Mouse (Mus musculus): ENCODE data around the gene Rfc1. TPM values are rescaled to one million over a fixed set of nuclear protein-coding genes. Genes with fewer than 3 reads are reported as not detected.
"Not testable (repeated sequence)": the region's sequence is repeated elsewhere in the genome, so short reads cannot be mapped to it uniquely, and the experiment has no call there.

Gene Rfc1
- polyA plus RNA-seq, 1 experiment from 2014 or later: 72.1 TPM

DNA sequence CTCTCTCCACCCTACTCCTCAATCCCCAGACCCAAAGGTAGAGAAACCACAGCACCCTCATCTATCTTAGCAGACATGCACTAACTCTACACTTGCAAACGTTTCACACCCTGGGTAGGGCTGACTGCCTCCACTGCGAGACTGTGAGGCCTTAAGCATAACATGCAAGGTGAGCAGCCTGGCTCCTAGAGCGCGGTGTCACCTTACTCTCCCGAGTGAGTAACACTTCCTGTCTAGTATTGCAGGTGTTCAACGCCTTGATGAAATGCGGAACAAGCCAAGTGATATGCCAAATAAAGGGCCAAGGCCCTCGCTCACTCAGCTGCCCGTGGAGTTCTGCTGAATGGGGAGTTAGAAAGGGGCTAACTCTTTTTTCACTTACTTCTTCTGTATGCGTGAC lies 13.3 kb downstream of the Rfc1 start:
- Histone ChIP-seq H3K4me3 (ENCODE audit: low read depth, low read length) (no peak overlapping the region), H3K9ac (ENCODE audit: low read depth, low read length) (no peak overlapping the region), H3K36me3 (ENCODE audit: control insufficient read depth, insufficient read depth, low read length) (no peaks in the 10 kb centered on the region), H3K9me3 (replicated peaks; ENCODE audit: control insufficient read depth, low read length) (no peaks in the 10 kb centered on the region), H3K4me2 (no peak overlapping the region), H3K4me1 (ENCODE audit: control insufficient read depth, insufficient read depth, low read length) (peaks cover 5% of the 10 kb centered on the region; the same call in 1 of the 2 replicates), H3K27ac (ENCODE audit: low read depth, low read length) (no peak overlapping the region), H3K27me3 (ENCODE audit: control insufficient read depth, insufficient read depth, low read length) (no peaks in the 10 kb centered on the region)
- 82% methylated on average over 10 of the region's 10 CpGs for WGBS (ENCODE audit: insufficient replicate concordance)
- ATAC-seq (replicated peaks; ENCODE audit: insufficient number of reproducible peaks, low FRiP score, low TSS enrichment): no peak

DNA sequence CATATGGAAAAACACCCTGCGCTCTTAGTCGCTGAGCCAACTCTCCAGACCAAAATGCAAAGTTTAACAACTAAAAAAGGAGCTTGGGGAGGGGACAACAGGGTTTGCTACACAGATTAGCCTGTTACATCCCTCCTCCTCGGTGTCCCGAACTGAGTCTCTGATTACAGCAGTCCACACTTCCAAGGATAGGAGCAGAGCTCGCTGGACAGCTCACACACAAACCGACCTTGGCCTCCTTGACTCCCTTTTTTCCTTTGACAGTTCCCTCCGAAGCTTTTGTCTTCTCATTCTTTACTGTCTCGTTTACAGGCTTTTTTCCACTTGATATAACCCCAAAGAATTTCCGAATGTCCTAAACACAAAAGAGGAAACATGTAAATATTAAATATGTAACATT lies 16.3 kb downstream of the Rfc1 start:
- no peaks in the 10 kb centered on the region for H3K27me3 ChIP-seq (ENCODE audit: control insufficient read depth, insufficient read depth, low read length)
- WGBS (ENCODE audit: insufficient replicate concordance): 84% methylated on average over 9 of the region's 9 CpGs
- peaks cover 3% of the 10 kb centered on the region; the same call in 1 of the 2 replicates for H3K36me3 ChIP-seq (ENCODE audit: control insufficient read depth, insufficient read depth, low read length)
- H3K9ac ChIP-seq (ENCODE audit: low read depth, low read length): no peak overlapping the region
- no peaks in the 10 kb centered on the region for H3K4me1 ChIP-seq (ENCODE audit: control insufficient read depth, insufficient read depth, low read length)
- H3K4me3 ChIP-seq (ENCODE audit: low read depth, low read length): no peak overlapping the region
- H3K4me2 ChIP-seq: no peak overlapping the region
- ATAC-seq (replicated peaks; ENCODE audit: insufficient number of reproducible peaks, low FRiP score, low TSS enrichment): no peak
- no peaks in the 10 kb centered on the region for H3K9me3 ChIP-seq (replicated peaks; ENCODE audit: control insufficient read depth, low read length)
- H3K27ac ChIP-seq (ENCODE audit: low read depth, low read length): no peak overlapping the region

GRCm38 (mm10) chr5:65308866-65309265 lies 26.6 kb downstream of the Rfc1 start:
- H3K27me3 ChIP-seq (ENCODE audit: control insufficient read depth, insufficient read depth, low read length): no peaks in the 10 kb centered on the region
- 92% methylated on average over 3 of the region's 3 CpGs for WGBS (ENCODE audit: insufficient replicate concordance)
- ATAC-seq (replicated peaks; ENCODE audit: insufficient number of reproducible peaks, low FRiP score, low TSS enrichment): no peak
- peaks cover 9% of the 10 kb centered on the region for H3K36me3 ChIP-seq (ENCODE audit: control insufficient read depth, insufficient read depth, low read length)
- no peaks in the 10 kb centered on the region for H3K9me3 ChIP-seq (replicated peaks; ENCODE audit: control insufficient read depth, low read length)
- no peak overlapping the region for H3K9ac ChIP-seq (ENCODE audit: low read depth, low read length)
- H3K27ac ChIP-seq (ENCODE audit: low read depth, low read length): no peak overlapping the region
- no peaks in the 10 kb centered on the region for H3K4me1 ChIP-seq (ENCODE audit: control insufficient read depth, insufficient read depth, low read length)
- no peak overlapping the region for H3K4me3 ChIP-seq (ENCODE audit: low read depth, low read length)
- H3K4me2 ChIP-seq: no peak overlapping the region

GRCm38 (mm10) chr5:65308208-65308607 lies 27.3 kb downstream of the Rfc1 start:
- Histone ChIP-seq H3K27me3 (ENCODE audit: control insufficient read depth, insufficient read depth, low read length) (no peaks in the 10 kb centered on the region), H3K4me1 (ENCODE audit: control insufficient read depth, insufficient read depth, low read length) (no peaks in the 10 kb centered on the region), H3K9ac (ENCODE audit: low read depth, low read length) (no peak overlapping the region), H3K36me3 (ENCODE audit: control insufficient read depth, insufficient read depth, low read length) (peaks cover 9% of the 10 kb centered on the region), H3K4me3 (ENCODE audit: low read depth, low read length) (no peak overlapping the region), H3K9me3 (replicated peaks; ENCODE audit: control insufficient read depth, low read length) (no peaks in the 10 kb centered on the region), H3K4me2 (no peak overlapping the region), H3K27ac (ENCODE audit: low read depth, low read length) (no peak overlapping the region)
- WGBS (ENCODE audit: insufficient replicate concordance): 93% methylated on average over 7 of the region's 7 CpGs
- ATAC-seq (replicated peaks; ENCODE audit: insufficient number of reproducible peaks, low FRiP score, low TSS enrichment): no peak

DNA sequence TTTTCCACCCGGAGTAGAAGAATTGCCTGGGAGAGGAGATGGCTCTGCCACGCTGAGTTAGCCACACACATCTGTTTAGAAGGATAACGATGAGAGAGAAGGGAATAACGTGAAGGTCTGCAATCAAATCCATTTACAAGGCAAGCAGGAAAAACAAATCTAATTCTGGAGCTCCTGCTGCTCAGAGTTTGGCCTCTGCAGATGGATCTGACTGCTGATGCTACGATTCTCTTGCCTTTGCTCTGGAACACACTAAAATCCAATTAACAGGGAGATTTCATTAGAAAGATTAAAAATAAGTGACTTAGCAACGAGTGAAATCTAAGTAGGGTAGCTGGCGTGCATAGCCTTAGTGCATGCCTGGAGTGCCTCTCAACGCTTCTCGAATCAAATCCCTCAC lies 30.0 kb downstream of the Rfc1 start:
- Histone ChIP-seq H3K4me2 (no peak overlapping the region), H3K36me3 (ENCODE audit: control insufficient read depth, insufficient read depth, low read length) (peaks cover 7% of the 10 kb centered on the region)

GRCm38 (mm10) chr5:65300121-65300520 lies 35.3 kb downstream of the Rfc1 start:
- Histone ChIP-seq H3K4me2 (no peak overlapping the region), H3K36me3 (ENCODE audit: control insufficient read depth, insufficient read depth, low read length) (peaks cover 13% of the 10 kb centered on the region), H3K9ac (ENCODE audit: low read depth, low read length) (no peak overlapping the region), H3K27me3 (ENCODE audit: control insufficient read depth, insufficient read depth, low read length) (no peaks in the 10 kb centered on the region), H3K4me3 (ENCODE audit: low read depth, low read length) (no peak overlapping the region), H3K4me1 (ENCODE audit: control insufficient read depth, insufficient read depth, low read length) (no peaks in the 10 kb centered on the region), H3K27ac (ENCODE audit: low read depth, low read length) (no peak overlapping the region), H3K9me3 (replicated peaks; ENCODE audit: control insufficient read depth, low read length) (no peaks in the 10 kb centered on the region)
- WGBS (ENCODE audit: insufficient replicate concordance): 91% methylated on average over 9 of the region's 9 CpGs
- ATAC-seq (replicated peaks; ENCODE audit: insufficient number of reproducible peaks, low FRiP score, low TSS enrichment): no peak

More for the DNA sequence above, 30.0 kb downstream of the Rfc1 start:
- 78% methylated on average over 9 of the region's 9 CpGs for WGBS (ENCODE audit: insufficient replicate concordance)
- ATAC-seq (replicated peaks; ENCODE audit: insufficient number of reproducible peaks, low FRiP score, low TSS enrichment): no peak
- Histone ChIP-seq H3K4me3 (ENCODE audit: low read depth, low read length) (no peak overlapping the region), H3K27ac (ENCODE audit: low read depth, low read length) (no peak overlapping the region), H3K9ac (ENCODE audit: low read depth, low read length) (no peak overlapping the region), H3K9me3 (replicated peaks; ENCODE audit: control insufficient read depth, low read length) (no peaks in the 10 kb centered on the region), H3K4me1 (ENCODE audit: control insufficient read depth, insufficient read depth, low read length) (no peaks in the 10 kb centered on the region), H3K27me3 (ENCODE audit: control insufficient read depth, insufficient read depth, low read length) (no peaks in the 10 kb centered on the region)

- H3K9ac ChIP-seq (ENCODE audit: low read depth, low read length); H3K4me2 ChIP-seq; H3K9me3 ChIP-seq (replicated peaks; ENCODE audit: control insufficient read depth, low read length); H3K4me1 ChIP-seq (ENCODE audit: control insufficient read depth, insufficient read depth, low read length); ATAC-seq (replicated peaks; ENCODE audit: insufficient number of reproducible peaks, low FRiP score, low TSS enrichment); H3K27me3 ChIP-seq (ENCODE audit: control insufficient read depth, insufficient read depth, low read length); H3K4me3 ChIP-seq (ENCODE audit: low read depth, low read length); H3K27ac ChIP-seq (ENCODE audit: low read depth, low read length): not testable (repeated sequence)
- peaks cover 13% of the 10 kb centered on the region for H3K36me3 ChIP-seq (ENCODE audit: control insufficient read depth, insufficient read depth, low read length)
- 86% methylated on average over 1 of the region's 1 CpGs for WGBS (ENCODE audit: insufficient replicate concordance)
Measured at GRCm38 (mm10) chr5:65299623-65300022, 35.8 kb downstream of the Rfc1 start.

DNA sequence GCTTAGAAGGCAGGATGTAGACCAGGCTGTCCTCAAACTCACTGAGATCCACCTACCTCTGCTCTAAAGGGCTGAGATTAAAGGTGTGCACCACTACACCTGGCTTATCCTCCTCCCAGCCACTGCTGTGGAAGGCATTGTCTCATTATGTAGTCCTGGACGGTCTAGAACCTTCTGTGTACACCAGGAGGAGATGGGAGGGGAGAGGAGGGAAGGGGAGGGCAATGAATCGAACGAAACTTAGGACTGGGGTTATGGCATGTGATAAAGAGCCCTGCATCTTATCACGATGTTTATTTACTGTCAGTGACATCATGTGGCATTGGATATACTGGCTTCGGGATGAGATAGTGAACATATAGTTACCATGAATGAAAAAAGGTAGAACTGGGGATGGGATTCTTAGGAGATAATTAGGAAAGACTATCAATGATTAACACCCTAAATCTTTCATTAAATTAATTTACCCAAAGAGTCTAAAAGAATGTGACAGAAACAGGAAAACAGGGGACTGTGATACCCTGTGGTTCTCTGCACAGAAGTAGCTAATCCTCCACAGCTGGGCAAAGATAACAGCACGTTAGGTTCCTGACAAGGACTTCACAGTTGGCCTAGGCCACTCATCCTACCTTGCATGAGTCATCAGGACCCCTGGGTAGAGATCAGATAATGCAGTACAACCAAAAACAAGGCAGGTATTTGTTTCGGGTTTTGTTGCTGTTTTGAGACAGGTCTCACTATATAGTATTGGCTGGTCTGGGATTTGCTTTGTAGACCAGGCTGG lies 37.1 kb downstream of the Rfc1 start:
- H3K4me2 ChIP-seq: no peak overlapping the region
- H3K36me3 ChIP-seq (ENCODE audit: control insufficient read depth, insufficient read depth, low read length): peaks cover 10% of the 10 kb centered on the region
- H3K27ac ChIP-seq (ENCODE audit: low read depth, low read length): no peak overlapping the region
- H3K4me1 ChIP-seq (ENCODE audit: control insufficient read depth, insufficient read depth, low read length): no peaks in the 10 kb centered on the region
- no peaks in the 10 kb centered on the region for H3K27me3 ChIP-seq (ENCODE audit: control insufficient read depth, insufficient read depth, low read length)
- WGBS (ENCODE audit: insufficient replicate concordance): 50% methylated on average over 7 of the region's 7 CpGs
- no peak overlapping the region for H3K4me3 ChIP-seq (ENCODE audit: low read depth, low read length)
- no peaks in the 10 kb centered on the region for H3K9me3 ChIP-seq (replicated peaks; ENCODE audit: control insufficient read depth, low read length)
- H3K9ac ChIP-seq (ENCODE audit: low read depth, low read length): no peak overlapping the region
- no peak for ATAC-seq (replicated peaks; ENCODE audit: insufficient number of reproducible peaks, low FRiP score, low TSS enrichment)

- no peaks in the 10 kb centered on the region for H3K27me3 ChIP-seq (ENCODE audit: control insufficient read depth, insufficient read depth, low read length)
- H3K27ac ChIP-seq (ENCODE audit: low read depth, low read length): no peak overlapping the region
- no peak overlapping the region for H3K9ac ChIP-seq (ENCODE audit: low read depth, low read length)
- peaks cover 14% of the 10 kb centered on the region for H3K36me3 ChIP-seq (ENCODE audit: control insufficient read depth, insufficient read depth, low read length)
- no peaks in the 10 kb centered on the region for H3K4me1 ChIP-seq (ENCODE audit: control insufficient read depth, insufficient read depth, low read length)
- WGBS (ENCODE audit: insufficient replicate concordance): 46% methylated on average over 2 of the region's 2 CpGs
- H3K4me2 ChIP-seq: no peak overlapping the region
- no peak overlapping the region for H3K4me3 ChIP-seq (ENCODE audit: low read depth, low read length)
- H3K9me3 ChIP-seq (replicated peaks; ENCODE audit: control insufficient read depth, low read length): no peaks in the 10 kb centered on the region
- ATAC-seq (replicated peaks; ENCODE audit: insufficient number of reproducible peaks, low FRiP score, low TSS enrichment): no peak
Measured at GRCm38 (mm10) chr5:65294270-65294669, 41.2 kb downstream of the Rfc1 start.

Data from heart, embryonic 11.5 days (tissue).